Mouse (Mus musculus): ENCODE measurements around the gene Arl2bp. TPM values are rescaled to one million over a fixed set of nuclear protein-coding genes. Genes with fewer than 3 reads are reported as not detected.
A peak's percentile ranks its signal among the peaks of the same experiment; 100 is the strongest.

Arl2bp gene
- polyA plus RNA-seq, 1 experiment from 2014 or later: 236 TPM

- Histone ChIP-seq H3K4me1 (peaks cover 19% of the 10 kb centered on the region), H3K27me3 (replicated peaks) (peaks cover 57% of the 10 kb centered on the region), H3K9me3 (no peaks in the 10 kb centered on the region), H3K36me3 (no peaks in the 10 kb centered on the region), H3K4me2 (replicated peaks) (peak overlapping the region; percentile 75), H3K27ac (no peak overlapping the region), H3K9ac (no peak overlapping the region), H3K4me3 (peak overlapping the region; percentile 39; the same call in 1 of the 2 replicates)
- WGBS: 53% methylated on average over 3 of the region's 3 CpGs
- no peak for ATAC-seq (ENCODE audit: low FRiP score, low read depth)
These were observed 30.2 kb downstream of the Arl2bp start for GRCm38 (mm10) chr8:94696566-94696965.

DNA sequence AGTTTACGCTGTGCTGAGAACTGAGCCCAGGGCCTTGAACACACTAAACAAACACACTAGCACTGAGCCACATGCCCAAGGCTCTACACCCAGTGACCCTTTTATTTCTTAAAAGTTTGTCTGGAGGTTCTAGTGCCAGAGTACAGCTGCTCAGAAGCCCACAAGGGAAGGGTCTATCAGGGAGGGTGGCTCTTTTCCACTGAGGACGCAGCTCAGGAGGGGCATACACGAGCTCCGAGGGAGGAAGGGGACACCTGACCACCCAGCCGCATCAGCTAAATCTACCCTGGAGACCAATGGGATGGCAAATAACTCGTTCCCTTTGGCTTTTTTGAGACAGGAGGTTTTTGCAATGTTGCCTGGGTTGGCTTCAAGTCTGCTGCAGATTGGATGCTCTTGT is 31.6 kb downstream of the Arl2bp start:
- Histone ChIP-seq H3K9me3 (no peaks in the 10 kb centered on the region), H3K36me3 (no peaks in the 10 kb centered on the region), H3K4me3 (no peak overlapping the region), H3K27ac (no peak overlapping the region), H3K4me1 (peaks cover 19% of the 10 kb centered on the region), H3K9ac (no peak overlapping the region), H3K4me2 (replicated peaks) (no peak overlapping the region), H3K27me3 (replicated peaks) (peaks cover 51% of the 10 kb centered on the region)
- ATAC-seq (ENCODE audit: low FRiP score, low read depth): no peak
- WGBS: 82% methylated on average over 6 of the region's 6 CpGs

DNA sequence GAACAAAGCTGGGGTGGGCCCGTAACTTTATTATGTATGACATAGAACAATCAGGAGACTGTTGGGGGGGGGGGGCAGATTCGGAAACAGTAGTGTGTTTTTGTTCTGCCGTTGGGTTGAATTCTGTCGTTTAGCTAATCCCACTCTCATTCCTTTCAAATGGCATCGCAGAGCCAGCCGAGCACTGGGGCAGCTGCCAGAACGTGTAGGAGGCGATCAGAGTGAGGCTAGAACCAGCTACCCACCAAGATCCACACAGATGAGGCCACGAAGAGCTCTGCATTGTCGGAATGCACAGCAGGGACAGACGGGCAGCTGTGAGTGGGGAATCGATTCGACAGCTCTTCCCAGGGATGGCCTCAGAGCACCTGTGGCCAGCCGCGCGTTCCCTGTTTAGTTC is 33.0 kb downstream of the Arl2bp start:
- H3K9me3 ChIP-seq: no peaks in the 10 kb centered on the region
- no peaks in the 10 kb centered on the region for H3K36me3 ChIP-seq
- H3K27ac ChIP-seq: no peak overlapping the region
- H3K27me3 ChIP-seq (replicated peaks): peaks cover 37% of the 10 kb centered on the region
- no peak overlapping the region for H3K9ac ChIP-seq
- peaks cover 19% of the 10 kb centered on the region for H3K4me1 ChIP-seq
- WGBS: 72% methylated on average over 16 of the region's 16 CpGs
- no peak for ATAC-seq (ENCODE audit: low FRiP score, low read depth)
- no peak overlapping the region for H3K4me2 ChIP-seq (replicated peaks)
- H3K4me3 ChIP-seq: no peak overlapping the region

- H3K4me1 ChIP-seq: peaks cover 10% of the 10 kb centered on the region
- no peak for ATAC-seq (ENCODE audit: low FRiP score, low read depth)
- no peaks in the 10 kb centered on the region for H3K36me3 ChIP-seq
- H3K9me3 ChIP-seq: no peaks in the 10 kb centered on the region
- H3K4me3 ChIP-seq: no peak overlapping the region
- no peak overlapping the region for H3K9ac ChIP-seq
- no peak overlapping the region for H3K4me2 ChIP-seq (replicated peaks)
- 88% methylated on average over 4 of the region's 4 CpGs for WGBS
- no peak overlapping the region for H3K27ac ChIP-seq
- H3K27me3 ChIP-seq (replicated peaks): peaks cover 26% of the 10 kb centered on the region
These were observed 34.1 kb downstream of the Arl2bp start for GRCm38 (mm10) chr8:94700421-94700935.

DNA sequence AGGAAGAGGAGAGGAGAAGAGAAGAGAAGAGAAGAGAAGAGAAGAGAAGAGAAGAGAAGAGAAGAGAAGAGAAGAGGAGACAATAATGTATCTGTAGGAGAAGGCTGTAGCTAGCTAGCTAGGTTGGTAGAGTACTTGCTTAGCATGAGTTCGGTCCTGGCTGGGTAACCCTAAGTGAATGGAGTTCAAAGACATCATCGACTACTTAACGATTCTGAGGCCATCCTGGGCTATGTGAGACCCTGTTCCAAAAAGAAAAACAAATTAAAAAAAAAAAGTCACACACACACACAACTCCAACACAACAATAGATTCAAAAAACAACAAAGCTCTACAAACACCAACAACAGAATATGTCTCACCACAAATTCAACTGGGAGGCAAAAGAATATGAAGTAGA is 35.8 kb downstream of the Arl2bp start:
- H3K9ac ChIP-seq: no peak overlapping the region
- peaks cover 9% of the 10 kb centered on the region for H3K27me3 ChIP-seq (replicated peaks)
- WGBS: 77% methylated on average over 3 of the region's 3 CpGs
- no peak for ATAC-seq (ENCODE audit: low FRiP score, low read depth)
- peak overlapping the region; percentile 56; the same call in 1 of the 2 replicates for H3K4me2 ChIP-seq (replicated peaks)
- no peak overlapping the region for H3K27ac ChIP-seq
- H3K4me1 ChIP-seq: no peaks in the 10 kb centered on the region
- H3K9me3 ChIP-seq: no peaks in the 10 kb centered on the region
- no peaks in the 10 kb centered on the region for H3K36me3 ChIP-seq
- H3K4me3 ChIP-seq: no peak overlapping the region

DNA sequence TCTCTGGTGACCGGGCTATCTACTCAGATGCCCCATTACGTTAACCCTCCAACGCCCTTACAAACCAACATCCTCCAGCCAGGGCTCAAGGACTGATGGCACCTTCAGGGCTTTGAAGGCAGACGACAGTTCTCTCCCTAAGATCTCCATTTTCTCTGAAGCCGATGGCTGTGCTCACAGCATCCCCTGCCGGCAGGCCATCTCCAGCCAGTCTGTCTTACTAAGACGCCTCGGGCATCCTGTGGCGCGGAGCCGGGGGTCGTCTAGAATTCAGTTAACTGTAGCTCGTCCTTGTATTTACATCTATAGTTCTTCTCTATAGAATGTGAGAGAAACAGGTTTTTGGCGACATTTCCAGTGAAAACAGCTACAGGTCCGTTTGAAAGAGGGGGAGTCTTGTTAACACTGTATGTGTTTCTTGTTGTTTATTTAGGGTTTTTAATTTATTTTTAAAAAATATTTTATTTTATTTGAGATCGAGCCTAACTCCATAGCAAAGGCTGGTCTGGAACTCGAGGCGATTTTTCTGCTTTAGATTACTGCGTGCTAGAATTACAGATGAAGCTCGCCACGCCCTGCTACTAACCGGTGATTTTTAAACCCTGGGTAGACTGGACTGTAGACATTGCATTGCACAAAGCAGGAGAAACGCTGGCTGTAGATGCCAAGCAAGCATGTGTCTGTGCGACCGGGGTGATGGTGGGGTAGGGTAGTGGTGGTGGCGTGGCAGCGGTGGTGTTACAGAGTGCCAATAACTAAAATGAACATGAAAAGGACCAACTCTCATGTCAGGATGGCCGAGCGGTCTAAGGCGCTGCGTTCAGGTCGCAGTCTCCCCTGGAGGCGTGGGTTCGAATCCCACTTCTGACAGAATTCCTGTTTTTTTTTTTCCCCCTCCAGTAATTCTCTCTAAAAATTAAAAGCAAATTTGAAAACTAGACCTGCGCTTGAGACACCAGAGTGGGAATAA is 36.7 kb downstream of the Arl2bp start:
- Histone ChIP-seq H3K9ac (peak overlapping the region; percentile 13; the same call in 1 of the 2 replicates), H3K4me3 (peak overlapping the region; percentile 40), H3K27ac (no peak overlapping the region), H3K4me1 (no peaks in the 10 kb centered on the region), H3K9me3 (no peaks in the 10 kb centered on the region), H3K4me2 (replicated peaks) (peak overlapping the region; percentile 56), H3K36me3 (no peaks in the 10 kb centered on the region), H3K27me3 (replicated peaks) (peaks cover 3% of the 10 kb centered on the region)
- WGBS: under 1% methylated on average over 35 of the region's 35 CpGs
- ATAC-seq (ENCODE audit: low FRiP score, low read depth): peak; percentile 67

GRCm38 (mm10) chr8:94703972-94704668 is 37.7 kb downstream of the Arl2bp start:
- Histone ChIP-seq H3K9ac (peak overlapping the region; percentile 54), H3K4me1 (no peaks in the 10 kb centered on the region), H3K9me3 (no peaks in the 10 kb centered on the region), H3K4me3 (peak overlapping the region; percentile 44), H3K4me2 (replicated peaks) (peak overlapping the region; percentile 65), H3K27ac (no peak overlapping the region), H3K36me3 (no peaks in the 10 kb centered on the region), H3K27me3 (replicated peaks) (no peaks in the 10 kb centered on the region; the same call in 1 of the 2 replicates)
- peak; percentile 87 for ATAC-seq (ENCODE audit: low FRiP score, low read depth)
- under 1% methylated on average over 35 of the region's 35 CpGs for WGBS

DNA sequence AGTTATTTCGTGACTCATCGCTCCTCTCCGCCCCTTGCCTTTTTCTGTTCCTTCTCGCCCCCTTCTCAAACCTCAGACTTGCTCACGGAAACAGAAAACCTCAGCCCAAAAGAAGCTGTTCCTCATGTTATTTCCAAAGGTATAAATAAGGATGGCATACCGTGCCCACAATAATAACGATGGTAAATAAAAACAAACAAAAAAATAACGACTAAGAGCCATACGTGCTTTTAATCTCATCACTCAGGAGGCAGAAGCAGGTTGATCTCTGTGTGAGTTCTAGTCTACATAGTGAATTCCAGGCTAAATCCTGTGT is 38.2 kb downstream of the Arl2bp start:
- Histone ChIP-seq H3K4me1 (no peaks in the 10 kb centered on the region), H3K27ac (no peak overlapping the region)

GRCm38 (mm10) chr8:94705581-94706245 is 39.3 kb downstream of the Arl2bp start:
- Histone ChIP-seq H3K9ac (no peak overlapping the region), H3K27me3 (replicated peaks) (no peaks in the 10 kb centered on the region; the same call in 1 of the 2 replicates), H3K4me2 (replicated peaks) (no peak overlapping the region), H3K27ac (no peak overlapping the region), H3K4me1 (no peaks in the 10 kb centered on the region), H3K36me3 (no peaks in the 10 kb centered on the region), H3K9me3 (no peaks in the 10 kb centered on the region), H3K4me3 (no peak overlapping the region)
- no peak for ATAC-seq (ENCODE audit: low FRiP score, low read depth)
- WGBS: 84% methylated on average over 10 of the region's 10 CpGs

More for the DNA sequence above, 38.2 kb downstream of the Arl2bp start:
- H3K4me2 ChIP-seq (replicated peaks): peak overlapping the region; percentile 65
- no peaks in the 10 kb centered on the region; the same call in 1 of the 2 replicates for H3K27me3 ChIP-seq (replicated peaks)
- no peak for ATAC-seq (ENCODE audit: low FRiP score, low read depth)
- no peaks in the 10 kb centered on the region for H3K36me3 ChIP-seq
- H3K4me3 ChIP-seq: peak overlapping the region; percentile 44
- H3K9ac ChIP-seq: peak overlapping the region; percentile 54
- H3K9me3 ChIP-seq: no peaks in the 10 kb centered on the region
- 23% methylated on average over 9 of the region's 9 CpGs for WGBS

GRCm38 (mm10) chr8:94706732-94707395 is 40.5 kb downstream of the Arl2bp start:
- H3K27ac ChIP-seq: no peak overlapping the region
- no peak overlapping the region for H3K4me2 ChIP-seq (replicated peaks)
- no peak overlapping the region for H3K4me3 ChIP-seq
- no peaks in the 10 kb centered on the region for H3K4me1 ChIP-seq
- H3K36me3 ChIP-seq: no peaks in the 10 kb centered on the region
- ATAC-seq (ENCODE audit: low FRiP score, low read depth): no peak
- WGBS: 82% methylated on average over 9 of the region's 9 CpGs
- H3K27me3 ChIP-seq (replicated peaks): no peaks in the 10 kb centered on the region; the same call in 1 of the 2 replicates
- no peak overlapping the region for H3K9ac ChIP-seq
- no peaks in the 10 kb centered on the region for H3K9me3 ChIP-seq

DNA sequence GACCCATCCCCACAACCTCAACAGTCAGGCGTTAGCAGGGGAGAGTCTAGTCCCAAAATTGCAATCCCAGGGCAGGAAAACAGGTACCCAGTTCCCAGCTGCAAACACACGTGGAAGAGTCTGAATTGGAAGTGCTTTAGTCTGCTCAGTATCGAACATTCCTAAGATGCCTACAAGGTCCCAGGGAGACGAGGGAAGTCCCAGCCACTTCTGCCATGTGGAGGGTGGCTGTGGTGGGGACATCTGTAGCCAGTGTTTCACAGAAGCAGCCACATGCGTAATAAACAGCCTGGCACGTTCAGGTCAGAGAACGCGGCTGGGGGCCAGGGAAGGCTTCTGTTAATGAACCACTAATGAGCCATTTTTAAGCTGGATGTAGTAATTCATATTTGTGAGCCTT is 43.9 kb downstream of the Arl2bp start:
- Histone ChIP-seq H3K9me3 (no peaks in the 10 kb centered on the region), H3K9ac (no peak overlapping the region), H3K4me2 (replicated peaks) (no peak overlapping the region), H3K4me3 (no peak overlapping the region), H3K27me3 (replicated peaks) (no peaks in the 10 kb centered on the region; the same call in 1 of the 2 replicates), H3K27ac (no peak overlapping the region), H3K4me1 (no peaks in the 10 kb centered on the region), H3K36me3 (no peaks in the 10 kb centered on the region)
- ATAC-seq (ENCODE audit: low FRiP score, low read depth): no peak
- whole genome bisulfite sequencing: 61% methylated on average over 8 of the region's 8 CpGs
